Mouse (Mus musculus) hindlimb bud, embryonic 11.5 days (tissue): ENCODE measurements around the gene Sspo.
"Not testable (repeated sequence)": the region's sequence is repeated elsewhere in the genome, so short reads cannot be mapped to it uniquely, and the experiment has no call there.

ENCODE experiments used
- DNase-seq: peaks from one replicate; pipeline ENCODE4 v3.0.0-alpha.2; 2012; ENCODE audit warnings: low read depth, low spot score; ENCODE audit errors: extremely low spot score

Gene Sspo

GRCm38 (mm10) chr6:48482501-48482900 is 34.5 kb downstream of the Sspo start:
- no peak for DNase-seq

- DNase-seq = no peak
Measured at GRCm38 (mm10) chr6:48487747-48488725, 40.0 kb downstream of the Sspo start.

- no peak for DNase-seq
Measured at GRCm38 (mm10) chr6:48489741-48490140, 41.7 kb downstream of the Sspo start.

GRCm38 (mm10) chr6:48491361-48491760 is 43.3 kb downstream of the Sspo start:
- no peak for DNase-seq

DNA sequence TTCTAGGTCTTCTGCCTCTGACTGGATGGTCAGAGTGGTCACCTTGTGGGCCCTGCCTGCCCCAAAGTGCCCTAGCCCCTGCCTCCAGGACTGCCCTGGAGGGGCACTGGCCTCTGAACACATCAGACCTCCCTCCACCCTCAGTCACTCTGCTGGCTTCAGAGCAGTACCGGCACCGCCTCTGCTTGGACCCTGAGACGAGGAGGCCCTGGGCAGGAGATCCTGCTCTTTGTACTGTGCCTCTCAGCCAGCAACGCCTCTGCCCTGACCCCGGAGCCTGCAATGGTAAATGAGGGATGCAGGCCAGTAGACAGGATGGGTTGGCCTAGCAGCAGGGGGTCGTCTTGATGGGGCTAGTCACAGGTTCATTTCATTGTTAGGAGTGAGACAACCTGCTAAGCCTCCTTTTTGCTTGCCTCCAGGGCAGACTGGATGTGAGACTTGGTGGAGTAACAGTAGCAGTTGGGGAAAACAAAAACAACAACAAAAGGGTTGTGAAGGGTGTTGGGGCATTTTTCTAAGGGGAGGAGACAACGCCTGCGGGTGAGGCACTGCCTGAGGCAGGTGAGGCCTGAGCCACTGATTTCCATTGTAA is 45.2 kb downstream of the Sspo start:
- no peak for DNase-seq

DNA sequence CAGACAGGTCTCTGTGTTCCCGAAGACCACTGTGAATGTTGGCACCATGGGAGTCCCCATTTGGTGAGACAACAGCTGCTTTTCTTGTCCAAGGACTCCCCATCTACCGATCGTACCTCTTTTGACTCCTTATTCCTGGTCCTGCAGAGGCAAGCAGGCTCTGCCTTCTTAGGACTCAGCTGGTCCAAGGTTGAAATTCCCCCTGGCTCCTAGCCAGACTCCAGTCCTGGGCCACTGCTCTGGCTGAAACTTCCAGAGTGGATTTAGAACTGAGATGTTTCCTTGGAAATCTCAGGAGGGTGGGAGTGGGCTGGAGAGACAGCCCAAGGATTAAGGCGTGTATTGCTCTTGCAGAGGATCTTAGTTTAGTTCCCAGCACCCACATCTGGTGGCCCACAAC is 49.5 kb downstream of the Sspo start:
- no peak for DNase-seq

- DNase-seq = no peak
Measured at GRCm38 (mm10) chr6:48503847-48504240, 55.8 kb downstream of the Sspo start.

DNA sequence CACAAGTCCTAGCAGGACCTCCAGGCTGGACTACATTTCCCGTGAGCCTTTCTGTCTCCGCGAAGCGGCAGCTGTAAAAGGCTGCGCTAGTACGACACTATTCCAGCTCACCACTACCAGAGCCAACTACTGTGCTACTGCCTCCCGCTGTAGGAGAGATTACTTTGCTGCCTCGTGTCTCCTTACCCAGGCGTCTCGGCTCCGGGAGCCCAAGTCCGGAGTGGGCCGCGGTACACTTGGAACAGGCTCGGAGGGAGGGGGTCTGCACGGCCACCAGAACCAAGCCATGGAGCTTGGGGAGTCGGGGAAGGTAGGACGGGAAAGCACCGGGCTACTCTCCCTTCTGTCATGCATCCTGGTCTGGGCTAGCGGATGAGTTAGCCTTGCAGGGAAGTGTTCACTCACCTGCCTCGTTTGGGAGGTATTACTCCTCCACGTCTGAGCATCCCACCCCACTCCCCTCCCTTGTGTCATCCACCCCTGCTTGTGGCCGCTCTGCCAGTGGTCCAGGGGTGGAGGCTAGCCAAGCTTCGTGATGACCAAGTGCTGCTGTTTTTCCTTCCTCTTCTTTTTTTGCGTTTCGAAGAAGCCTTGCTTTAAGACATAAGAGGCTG is 56.3 kb downstream of the Sspo start:
- DNase-seq = peak; percentile 52

- DNase-seq = no peak
Measured at GRCm38 (mm10) chr6:48508087-48508486, 60.1 kb downstream of the Sspo start.

DNA sequence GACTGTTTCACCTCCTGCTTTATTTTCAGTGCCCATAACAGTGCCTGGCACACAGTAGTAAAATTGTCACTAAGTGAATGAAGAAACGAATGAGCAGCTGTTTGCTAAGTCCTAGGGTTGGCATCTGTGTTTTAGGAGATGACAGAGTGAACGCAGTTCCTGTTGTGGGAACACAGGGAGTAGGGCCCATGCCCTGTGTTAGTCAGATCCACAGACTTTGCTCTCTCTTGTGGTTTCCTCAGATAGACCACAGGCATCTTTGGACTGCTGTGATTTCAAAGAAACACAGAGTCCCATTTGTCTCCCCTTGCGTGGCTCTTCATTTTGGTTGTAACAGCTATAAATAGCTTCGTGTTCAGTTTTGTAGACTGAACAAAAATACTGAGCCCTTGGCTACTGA is 62.4 kb downstream of the Sspo start:
- no peak for DNase-seq

GRCm38 (mm10) chr6:48511861-48512260 is 63.8 kb downstream of the Sspo start:
- no peak for DNase-seq

GRCm38 (mm10) chr6:48524882-48525281 is 76.9 kb downstream of the Sspo start:
- DNase-seq = not testable (repeated sequence)

GRCm38 (mm10) chr6:48527901-48528300 is 79.9 kb downstream of the Sspo start:
- DNase-seq = no peak

DNA sequence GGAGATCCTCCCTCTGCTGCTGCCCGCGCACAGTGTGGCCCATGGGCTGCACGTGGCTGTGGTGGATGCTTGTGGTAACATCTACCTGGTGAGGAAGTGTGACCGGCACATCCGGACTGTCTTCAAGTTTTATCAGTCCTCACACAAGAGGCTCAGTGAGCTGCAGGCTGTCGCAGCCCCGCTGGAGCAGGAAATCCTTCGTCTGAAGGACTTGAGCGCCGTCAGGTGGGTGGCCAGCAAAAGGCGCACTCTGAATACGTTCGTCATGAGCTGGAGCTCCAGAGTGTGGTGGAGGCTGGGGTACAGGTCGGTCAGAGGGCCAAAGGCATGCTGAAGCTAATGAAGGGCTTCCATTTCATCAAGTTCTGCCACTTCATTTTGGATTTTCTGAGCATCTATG is 81.2 kb downstream of the Sspo start:
- DNase-seq = no peak

GRCm38 (mm10) chr6:48529871-48530440 is 81.9 kb downstream of the Sspo start:
- no peak for DNase-seq

GRCm38 (mm10) chr6:48530862-48531261 is 82.8 kb downstream of the Sspo start:
- DNase-seq = no peak

GRCm38 (mm10) chr6:48533475-48533874 is 85.4 kb downstream of the Sspo start:
- no peak for DNase-seq

- no peak for DNase-seq
Measured at GRCm38 (mm10) chr6:48534913-48535312, 86.9 kb downstream of the Sspo start.

- no peak for DNase-seq
Measured at GRCm38 (mm10) chr6:48536091-48536490, 88.1 kb downstream of the Sspo start.

DNA sequence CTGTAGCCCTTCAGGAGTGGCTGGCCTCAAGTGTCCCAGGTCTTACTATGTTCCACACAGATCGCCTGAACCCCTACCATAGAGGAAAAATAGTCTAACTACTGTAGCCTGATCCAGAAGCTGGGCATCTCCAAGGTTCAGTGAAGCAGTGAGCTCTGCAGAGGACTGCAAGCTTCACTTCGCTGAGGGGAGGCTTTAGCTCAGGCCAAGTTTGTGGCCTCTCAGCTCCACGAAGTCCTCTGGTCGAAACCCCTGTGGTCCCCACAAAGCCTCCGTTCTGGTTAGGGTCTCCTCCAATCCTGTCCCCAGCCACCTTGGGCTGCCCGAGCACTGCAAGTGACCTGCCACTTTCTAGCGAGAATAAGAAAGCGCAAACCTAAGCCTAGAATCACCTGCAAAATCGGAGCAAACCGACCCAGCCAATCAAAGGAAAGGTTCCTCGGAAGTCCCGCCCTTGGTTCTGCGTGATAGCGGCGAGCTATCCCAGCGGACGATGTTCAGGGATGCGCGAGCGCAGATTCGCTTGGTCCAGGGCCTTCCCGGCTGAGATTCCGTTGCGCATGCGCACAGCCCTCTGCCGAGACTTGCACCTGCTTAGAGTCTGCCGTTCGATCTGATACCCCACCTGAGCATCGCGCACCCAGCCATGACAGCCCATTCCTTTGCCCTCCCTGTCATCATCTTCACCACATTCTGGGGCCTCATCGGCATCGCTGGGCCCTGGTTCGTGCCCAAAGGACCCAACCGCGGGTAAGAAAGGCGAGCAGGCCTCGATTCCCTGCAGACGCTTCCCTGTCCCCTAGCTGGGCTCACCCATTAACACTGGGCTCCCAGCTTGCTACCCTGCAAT is 89.3 kb downstream of the Sspo start, which contains the start of gene Atp6v0e2:
Gene Atp6v0e2, plus strand, starts transcription at position 511 of the 850 bp plus-strand sequence.
- DNase-seq = peak; percentile 50
